Mouse (Mus musculus) spleen, postnatal 14 days (tissue): ENCODE results near the gene Tut7.
"Not testable (repeated sequence)": the region's sequence is repeated elsewhere in the genome, so short reads cannot be mapped to it uniquely, and the experiment has no call there.

ENCODE experiments used
- DNase-seq, 2 experiments: peaks; one replicate each; pipeline ENCODE4 v3.0.0; 2021 to 2022; ENCODE audit warnings: low spot score in 2 of 2

Tut7 gene

DNA sequence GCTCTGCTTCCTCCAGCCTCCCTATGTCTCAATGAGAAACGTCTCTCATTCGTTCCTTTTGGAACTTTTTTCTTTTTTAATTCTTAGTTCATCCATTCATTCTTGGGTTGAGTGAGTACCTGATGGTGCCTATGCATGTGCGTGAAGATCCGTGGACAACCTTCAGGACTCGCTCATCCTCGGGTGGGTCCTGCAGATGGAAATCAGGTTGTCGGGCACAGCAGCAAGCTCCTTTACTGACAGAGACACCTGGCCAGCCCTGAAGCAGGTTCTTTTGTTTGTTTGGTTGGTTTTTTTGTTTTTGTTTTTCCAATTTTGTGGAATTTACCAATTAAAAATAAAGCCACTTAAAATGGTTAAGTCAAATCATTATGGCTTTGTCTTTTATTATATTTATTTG is 9.9 kb upstream of the Tut7 start:
- no peak for DNase-seq

DNA sequence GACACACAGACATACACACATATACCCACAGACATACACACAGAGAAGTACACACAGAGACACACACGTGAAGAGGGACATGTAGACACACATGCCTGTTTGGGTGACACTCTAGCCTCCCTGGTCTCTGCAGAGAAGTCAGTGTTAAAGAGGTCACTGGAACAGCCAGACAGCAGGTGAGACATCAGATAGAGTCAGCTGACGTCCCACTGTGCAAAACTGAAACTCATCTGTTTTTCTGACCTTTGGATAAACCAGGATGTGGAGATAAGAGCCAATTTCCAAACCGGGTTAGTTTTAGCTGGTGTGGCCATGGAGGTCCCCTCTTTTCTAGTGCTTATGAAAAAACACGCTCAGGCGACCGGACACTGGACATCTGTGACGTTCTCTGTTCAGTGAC is 9.5 kb upstream of the Tut7 start:
- no peak for DNase-seq

DNA sequence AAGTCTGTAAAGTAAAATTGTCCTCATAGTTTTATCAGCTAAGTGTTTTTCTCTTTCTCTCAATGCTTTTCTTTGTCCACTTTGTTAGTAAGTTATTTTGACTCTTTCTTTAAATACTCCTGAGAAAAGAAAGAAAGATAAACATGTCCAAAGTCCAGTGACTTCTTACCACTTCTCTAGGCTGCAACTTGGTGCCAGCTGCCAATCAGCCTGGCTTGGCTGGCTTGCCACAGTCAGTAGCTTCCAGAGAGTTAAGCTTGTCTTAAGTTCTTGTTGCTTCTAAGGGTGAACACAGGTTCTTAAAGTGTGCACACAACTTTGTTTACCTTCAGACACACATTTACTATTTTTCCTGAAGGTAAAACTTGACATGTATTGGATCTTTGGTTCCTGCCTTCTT is 3.0 kb upstream of the Tut7 start:
- no peak for DNase-seq

DNA sequence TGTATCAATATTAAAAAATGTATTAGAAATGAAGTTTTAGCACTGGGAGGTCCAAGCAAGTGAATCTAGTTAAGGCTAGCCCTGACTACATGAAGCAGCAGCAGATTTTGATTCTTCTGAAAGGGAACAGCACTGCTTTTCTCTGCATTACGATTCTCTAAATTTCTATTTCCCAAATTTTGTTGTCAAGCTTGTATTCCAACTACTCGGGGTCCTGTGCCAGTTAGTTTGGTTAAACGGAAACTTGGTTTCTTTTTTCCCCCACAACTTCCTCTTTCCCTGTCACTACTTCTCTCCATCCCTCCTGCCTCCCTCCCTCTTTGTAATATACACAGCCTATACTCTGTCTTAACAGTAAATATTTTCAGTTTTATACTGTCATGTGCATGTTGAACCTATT is 2.1 kb downstream of the Tut7 start:
- no peak for DNase-seq

DNA sequence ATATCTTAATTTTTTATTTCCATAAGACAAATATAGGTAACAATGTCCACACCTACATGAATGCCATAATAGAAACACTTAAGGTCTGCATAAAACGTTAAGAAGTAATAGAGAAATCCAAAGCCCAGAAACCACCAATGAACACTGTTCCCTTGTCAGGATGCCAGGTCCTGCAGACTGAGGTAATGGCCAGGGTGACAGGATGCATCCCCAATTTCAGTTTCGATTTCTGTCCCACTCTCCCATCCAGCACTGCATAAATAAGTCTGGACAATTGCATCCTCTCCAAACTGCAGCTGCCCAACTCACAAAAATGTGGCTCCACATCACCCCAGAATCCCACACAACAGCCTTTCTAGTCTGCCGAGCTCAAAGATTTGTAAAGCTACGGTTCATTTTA is 2.8 kb downstream of the Tut7 start:
- no peak for DNase-seq

DNA sequence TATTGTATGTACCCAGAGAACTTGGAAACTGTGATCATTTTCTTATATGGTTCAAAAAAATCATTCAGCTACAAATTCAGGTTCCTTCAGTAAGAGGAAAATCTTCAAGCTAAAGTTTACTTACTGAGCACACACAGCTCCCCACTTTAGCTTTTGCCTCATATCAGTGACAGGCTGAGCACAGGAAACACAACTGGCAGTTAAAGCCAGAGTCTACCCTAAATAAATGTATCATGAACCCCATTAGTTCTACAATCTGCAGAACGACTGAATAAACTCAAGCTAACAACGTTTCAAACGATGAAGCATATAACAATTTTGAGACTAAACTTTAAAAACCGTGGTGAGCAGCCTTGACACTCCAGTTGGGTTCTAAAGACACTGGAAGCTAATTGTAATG is 5.6 kb downstream of the Tut7 start:
- DNase-seq, result no peak

DNA sequence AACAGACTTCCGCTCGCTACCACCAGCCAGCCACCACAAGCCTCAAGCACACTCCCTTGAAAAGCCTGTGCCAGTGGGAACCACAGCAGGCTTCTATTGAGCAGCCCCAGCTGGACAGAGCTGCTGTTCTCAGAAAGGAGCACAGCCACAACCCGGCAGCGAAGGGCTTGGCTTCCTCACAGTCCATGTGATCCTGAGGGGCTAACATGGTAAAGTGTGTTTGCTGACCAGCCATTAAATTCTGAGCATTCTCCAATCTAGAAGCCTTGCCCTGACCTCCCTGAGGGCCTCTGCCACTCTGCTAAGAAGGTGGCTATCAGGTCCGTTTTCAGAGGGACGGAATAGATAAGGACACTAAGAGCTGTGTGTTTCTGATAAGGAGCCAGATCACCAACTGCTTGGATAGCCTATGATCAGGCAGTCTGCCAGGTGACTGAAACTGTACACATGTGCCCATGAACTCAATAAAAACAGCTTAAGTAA is 8.8 kb downstream of the Tut7 start:
- DNase-seq, result peak in 1 of 2 experiments; percentile 25

DNA sequence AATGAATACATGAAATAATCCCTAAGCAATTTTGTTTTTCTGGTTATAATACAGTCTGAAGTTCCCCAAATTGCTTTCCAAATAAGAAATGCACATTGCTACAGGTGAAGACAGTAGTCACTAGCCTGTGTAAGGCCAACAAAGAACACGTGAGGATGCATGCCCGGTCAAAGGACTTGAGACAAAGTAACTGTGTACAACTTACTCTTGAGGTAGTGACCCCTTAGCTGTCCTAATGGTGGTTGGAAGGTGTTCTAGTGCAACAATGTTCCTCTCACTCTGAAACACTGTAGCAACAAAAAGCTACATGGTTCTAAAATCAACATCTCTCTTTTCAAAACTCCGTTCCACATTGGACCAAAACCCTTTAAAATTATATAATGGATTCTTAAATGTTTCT is 11.4 kb downstream of the Tut7 start:
- DNase-seq, result no peak

DNA sequence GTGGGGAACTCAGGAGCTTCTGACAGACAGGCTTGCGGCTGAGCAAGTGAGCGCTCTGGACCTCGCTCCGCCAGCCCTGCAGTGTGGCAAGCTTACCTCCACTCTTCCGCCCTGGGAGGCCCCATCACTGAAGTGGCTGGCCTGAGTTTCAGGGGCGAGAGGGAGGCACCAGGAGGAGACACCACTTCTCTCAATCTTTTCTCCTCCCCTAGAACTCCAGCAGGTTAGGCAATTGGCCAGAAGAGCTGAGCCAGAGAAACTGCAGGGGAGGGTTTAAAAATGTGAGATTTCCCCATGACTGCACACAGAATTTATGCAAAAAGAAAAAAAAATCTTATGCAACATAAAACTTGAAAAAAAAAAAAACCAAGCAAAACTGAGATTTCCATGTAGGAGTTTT is 21.9 kb downstream of the Tut7 start:
- DNase-seq, result no peak

DNA sequence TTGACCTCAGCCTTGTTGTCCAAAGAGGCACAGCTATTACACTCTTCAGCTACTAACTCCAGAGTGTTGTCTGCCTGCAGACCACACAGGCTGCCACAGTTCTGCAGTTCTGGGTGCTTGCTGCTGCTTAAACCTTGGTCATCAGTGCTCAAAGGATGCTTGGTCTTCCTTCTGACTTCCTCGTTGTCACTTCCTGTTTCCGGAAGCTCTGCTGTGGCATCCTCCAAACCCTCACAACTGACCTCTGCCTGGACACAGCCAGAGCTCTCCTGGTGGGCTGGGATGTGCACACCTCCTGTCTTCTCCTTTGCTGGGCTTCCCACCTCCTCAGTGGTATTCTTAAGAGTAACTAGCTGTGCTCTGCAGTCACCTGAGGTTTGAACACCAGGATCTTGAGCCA is 22.9 kb downstream of the Tut7 start:
- DNase-seq, result no peak

DNA sequence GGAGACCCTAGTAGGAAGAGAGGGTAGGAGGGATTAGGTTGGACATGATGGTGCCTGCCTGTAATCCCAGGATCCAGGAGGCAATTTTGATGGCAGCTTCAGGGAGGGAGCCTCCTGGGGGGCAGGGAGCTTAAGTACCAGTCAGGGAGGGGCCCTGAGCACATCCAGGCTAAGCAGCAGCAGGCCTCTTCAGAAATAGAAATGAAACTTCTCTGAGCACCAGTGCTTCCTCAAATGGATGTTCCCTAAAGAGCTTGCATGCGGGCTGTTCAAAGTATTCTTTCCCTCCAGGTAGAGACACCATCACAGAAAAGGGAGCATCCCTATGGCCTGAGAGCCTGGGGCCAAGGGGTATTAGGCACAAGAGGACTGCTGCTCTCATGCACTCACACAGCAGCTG is 24.6 kb downstream of the Tut7 start:
- no peak for DNase-seq

DNA sequence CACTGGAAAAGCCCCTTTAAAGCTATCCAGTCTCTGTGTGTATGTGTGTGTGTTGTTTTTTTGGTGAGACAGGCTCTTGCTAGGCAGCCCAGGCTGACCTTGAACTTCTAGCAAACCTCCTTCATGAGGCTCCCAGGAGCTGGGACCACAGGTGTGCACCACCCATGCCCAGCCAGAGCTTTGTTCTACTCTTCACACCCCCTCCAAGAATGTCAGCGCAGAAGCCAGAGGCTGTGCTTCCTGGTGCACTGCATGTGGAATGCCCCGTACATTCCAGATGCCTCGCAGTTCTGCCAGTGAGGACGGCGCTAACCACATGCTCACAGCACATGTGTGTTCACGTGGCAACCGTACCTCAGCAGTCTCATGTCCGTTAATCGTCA is 26.5 kb downstream of the Tut7 start:
- DNase-seq, result no peak

DNA sequence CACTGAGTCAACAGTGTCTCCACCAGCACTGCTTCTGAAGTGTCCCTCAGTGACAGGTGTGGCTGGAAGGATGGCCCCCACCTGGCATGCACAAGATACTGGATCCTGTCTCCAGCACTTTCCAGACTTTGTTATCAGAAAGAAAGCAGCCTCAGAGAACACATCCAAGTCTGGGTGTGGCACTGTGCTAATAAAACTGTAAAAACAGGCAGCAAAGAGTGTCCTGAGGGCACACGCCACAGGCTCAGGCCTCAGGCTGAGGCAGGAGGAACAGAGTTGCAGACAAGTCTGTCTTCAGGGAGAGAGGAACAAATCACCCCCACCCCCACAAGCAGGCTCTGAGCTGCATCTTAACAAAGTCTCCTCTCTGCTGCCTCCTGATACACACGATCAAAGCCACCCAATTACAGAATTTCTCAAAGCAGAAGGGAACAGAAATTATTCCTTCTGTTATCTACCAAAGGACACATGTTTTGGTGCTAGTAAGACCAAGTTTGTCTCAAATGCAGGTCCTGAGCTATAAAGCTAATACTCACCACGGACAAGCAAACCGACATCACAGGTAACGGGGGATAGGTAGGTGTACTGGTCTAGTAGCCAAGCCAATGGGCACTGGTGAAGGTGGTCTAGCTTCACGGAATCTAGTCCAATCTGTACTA is 27.0 kb downstream of the Tut7 start:
- peak; percentile 29 to 44 for DNase-seq

DNA sequence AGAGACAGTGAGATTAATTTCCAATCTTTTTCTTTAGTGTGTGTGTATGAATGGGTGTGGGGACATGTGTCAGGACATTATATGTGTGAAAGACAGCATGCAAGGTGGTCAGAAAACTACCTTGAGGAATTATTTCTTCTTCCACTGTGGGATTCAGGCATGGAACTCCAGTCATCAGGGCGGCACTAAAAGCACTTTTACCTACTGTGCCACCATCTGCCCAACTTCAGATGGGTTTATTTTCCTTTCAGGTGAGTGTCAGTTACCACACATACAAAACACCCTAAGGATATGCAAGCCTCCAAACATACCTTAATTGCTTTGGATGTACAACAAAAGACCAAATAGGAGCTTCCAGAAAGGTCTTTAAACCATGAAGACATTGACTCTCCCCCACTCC is 28.2 kb downstream of the Tut7 start:
- DNase-seq, result no peak

DNA sequence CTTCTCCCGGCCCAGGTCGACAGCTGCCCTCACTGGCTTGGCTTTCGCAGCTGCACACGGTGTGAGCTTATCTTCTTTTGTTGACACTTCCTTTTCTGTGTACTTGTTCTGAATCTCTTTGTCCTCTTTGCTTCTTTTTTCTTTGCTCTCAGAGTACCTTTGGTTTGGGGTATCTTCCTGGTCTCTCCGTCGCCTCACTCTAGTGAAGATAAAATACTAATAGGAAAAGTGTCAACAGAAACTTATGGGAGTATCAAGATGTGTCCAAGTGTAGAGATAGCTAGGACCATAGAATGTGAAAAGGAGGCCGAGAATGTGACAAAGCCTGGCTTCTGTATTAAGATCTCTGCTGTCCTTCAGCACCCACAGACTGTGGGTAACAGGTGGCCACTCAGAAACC is 40.8 kb downstream of the Tut7 start, which contains the start of gene Gm49354:
Gene Gm49354 (minus strand): TSS at position 101 of the 400 bp plus-strand sequence.
- DNase-seq, result no peak

DNA sequence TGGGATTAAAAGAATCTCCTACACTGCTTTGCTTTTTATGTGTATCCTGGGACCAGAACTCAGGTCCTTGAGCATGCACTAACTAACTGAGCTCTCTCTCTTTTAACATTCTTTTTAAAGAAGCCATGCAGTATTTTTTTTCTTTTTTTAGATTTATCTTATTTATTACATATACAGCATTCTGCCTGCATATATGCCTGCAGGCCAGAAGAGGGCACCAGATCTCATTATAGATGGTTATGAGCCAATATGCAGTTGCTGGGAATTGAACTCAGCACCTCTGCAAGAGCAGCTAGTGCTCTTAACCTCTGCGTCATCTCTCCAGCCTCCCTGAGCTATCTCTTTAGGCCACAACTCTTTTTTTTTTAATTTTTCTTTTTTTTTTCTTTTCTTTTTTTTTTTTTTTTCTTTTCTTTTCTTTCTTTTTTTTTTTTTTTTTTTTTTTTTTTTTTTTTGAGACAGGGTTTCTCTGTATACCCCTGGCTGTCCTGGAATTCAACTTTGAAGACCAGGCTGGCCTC is 43.1 kb downstream of the Tut7 start:
- DNase-seq, result not testable (repeated sequence)

DNA sequence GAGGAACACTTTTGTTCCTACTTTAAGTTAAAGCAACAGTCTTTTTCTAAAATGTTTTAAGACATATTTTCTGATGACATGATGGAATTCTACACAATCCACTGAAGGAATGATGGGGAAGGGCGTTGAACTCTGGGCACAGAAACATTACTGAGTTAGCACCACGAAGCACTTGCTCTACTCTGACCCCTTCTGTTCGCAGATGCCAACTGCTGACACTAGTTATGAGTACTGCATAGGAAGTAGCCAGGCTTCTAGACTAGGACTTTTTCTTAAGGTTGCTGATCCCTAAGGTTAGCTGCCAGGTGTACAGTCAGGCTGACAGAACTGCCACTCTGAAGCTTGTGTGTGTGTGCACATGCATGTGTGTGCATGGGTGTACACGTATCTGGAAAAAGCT is 43.7 kb downstream of the Tut7 start:
- DNase-seq, result no peak

DNA sequence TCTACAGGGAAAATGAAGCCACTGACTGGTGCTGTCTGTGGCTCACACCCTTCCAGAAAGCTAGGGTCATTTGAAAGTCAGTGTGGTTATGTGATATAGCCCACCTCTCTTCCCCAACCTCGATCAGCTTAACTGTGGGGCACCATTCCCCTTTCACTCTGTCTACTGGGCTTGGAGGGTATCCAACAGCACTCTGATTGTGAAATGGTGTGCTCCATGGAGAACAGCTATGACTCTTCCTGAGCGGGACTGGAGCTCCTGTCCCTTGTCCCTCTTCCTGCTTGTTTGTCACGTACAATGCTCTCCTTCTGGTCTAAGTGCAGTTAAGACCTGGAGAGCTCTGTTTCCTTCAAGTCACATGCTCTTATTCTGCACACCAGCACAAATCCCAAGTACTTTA is 47.8 kb downstream of the Tut7 start:
- DNase-seq, result no peak

DNA sequence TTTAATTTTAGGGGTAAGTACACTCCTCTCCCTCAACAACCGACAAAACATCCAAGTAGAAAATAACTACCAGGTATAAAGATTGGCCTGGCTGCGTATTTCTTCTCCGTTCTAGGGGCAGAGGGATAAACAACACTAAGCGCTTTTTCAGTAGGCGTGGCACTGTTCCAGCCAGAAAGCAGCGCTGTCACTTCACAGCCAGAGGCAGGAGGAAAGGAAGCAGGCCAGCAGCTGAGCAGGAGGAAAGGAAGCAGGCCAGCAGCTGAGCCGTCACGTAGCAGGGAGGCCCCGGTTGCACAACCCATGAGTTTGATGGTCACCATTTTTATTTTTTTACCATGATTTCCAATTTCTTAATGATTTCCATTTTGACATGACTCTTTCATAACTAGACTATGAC is 51.7 kb downstream of the Tut7 start:
- DNase-seq, result peak; percentile 38 to 60

DNA sequence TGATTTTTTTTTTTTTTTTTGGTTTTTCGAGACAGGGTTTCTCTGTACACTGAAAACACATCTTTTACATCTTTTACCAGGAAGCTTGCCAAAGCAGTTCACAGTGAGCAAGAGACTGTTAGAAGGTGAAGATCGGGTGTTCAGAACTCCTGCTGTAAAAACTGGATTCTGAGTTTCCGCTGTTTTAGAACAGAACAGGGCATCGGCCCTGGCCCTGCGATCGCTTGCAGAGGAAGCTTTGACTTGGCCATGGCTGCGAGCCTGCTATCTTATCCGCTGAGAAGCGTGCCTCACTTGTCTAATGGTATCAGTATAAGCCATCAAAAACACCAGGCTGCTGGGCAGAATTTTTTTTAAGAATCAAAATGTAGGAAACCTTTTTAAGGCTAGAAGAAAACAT is 52.1 kb downstream of the Tut7 start:
- DNase-seq, result no peak

DNA sequence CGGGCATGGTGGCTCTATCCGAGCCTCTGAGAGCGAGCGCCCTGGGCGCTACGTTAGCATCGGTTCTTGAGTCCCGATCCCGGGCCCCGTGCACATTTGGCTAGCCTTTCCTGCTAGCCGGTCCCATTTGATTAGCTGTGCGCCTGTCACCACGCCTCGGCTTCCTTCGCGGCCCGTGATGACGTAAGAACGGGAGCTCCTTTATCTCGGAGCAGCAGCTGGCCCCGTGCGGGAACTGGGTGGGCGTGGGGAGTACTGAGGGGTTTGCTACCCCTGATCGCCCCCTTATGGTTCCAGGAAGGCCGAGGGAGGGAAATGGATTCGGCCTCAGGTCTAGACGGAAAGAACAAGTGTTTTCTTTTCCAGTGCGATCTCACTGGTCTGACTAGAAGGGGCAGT is 52.8 kb downstream of the Tut7 start:
- peak; percentile 83 to 89 for DNase-seq

DNA sequence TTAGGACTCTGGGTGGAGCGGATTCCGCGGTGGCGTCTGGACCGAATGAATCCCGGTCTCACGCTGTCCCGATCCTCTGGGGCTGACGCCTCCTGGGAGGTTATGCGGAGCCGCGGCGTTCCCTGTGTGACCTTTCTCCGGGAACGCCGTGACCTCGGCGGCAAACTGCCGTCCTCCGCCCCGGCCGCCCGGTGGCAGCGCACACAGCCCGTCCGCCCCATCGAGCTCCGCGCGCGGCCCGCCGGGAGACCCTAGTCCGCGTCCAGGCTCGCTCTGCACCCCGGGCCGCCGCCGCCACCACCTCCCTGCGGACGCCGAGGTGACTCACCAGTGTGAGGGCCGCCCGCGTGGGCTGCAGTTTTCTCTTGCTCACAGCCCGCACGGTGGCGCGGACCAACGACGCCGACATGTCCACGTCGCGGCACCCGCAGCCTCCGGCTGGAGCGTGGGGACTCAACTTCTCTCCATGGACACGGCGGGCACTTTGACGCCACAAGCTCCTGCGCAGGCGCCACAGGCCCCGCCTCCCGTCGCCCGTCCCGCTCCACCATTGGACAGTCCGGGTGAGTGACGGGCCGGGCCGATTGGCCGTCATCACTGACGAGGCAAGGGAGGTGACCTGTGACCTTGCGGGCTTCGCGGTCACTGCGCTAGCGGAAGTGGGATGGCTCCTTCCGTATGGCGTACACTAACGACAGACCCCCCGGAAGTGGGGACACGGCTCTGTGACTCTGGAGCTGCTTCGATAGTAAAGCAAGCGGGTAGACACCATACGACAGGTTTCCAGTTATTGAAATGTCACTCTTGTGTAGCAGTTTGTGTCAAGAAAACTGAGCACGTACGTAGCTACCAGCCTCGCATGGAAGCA is 53.4 kb downstream of the Tut7 start, which contains the start of gene Isca1:
Gene Isca1 (minus strand): TSS at position 515 of the 868 bp plus-strand sequence.
- DNase-seq, result peak; percentile 98 to 99

DNA sequence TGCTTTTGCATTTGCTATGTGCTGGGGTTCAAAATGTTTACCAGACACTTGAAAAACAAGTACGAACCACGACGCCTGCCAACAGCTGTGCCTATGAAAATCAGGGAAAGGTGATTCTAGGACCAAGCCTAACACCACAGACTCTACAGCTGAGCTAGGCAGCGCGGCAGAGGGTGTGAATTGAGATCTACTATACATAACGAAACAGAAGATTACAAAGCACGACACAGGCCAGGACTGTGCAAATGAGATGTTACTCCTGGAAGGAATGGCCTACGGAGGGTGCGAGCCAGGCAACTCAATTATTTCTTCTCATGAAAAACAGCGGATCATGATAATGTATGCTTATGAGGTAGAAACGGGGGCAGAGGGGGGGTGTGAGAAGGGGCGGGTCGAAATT is 54.4 kb downstream of the Tut7 start:
- DNase-seq, result no peak
